Mouse (Mus musculus) embryonic facial prominence, embryonic 10.5 days (tissue): ENCODE data around the gene Arg1. TPM values are rescaled to one million over a fixed set of nuclear protein-coding genes. Genes with fewer than 3 reads are reported as not detected.

ENCODE experiments used
- DNase-seq: peaks from one replicate; pipeline ENCODE4 v3.0.0-alpha.2; 2017; ENCODE audit warnings: low spot score
- H3K27ac ChIP-seq: fragments of 300-500 bp; sonication (generic); replicated peaks from 2 replicates; pipeline ENCODE4 v1.5.1; 2016; ENCODE audit warnings: mild to moderate bottlenecking
- H3K27me3 ChIP-seq: fragments of 300-500 bp; sonication (generic); replicated peaks from 2 replicates; pipeline ENCODE4 v1.6.1; 2016; ENCODE audit warnings: low read depth, mild to moderate bottlenecking; ENCODE audit not compliant: poor library complexity, severe bottlenecking
- H3K36me3 ChIP-seq: fragments of 300-500 bp; sonication (generic); replicated peaks from 2 replicates; pipeline ENCODE4 v1.6.1; 2016; ENCODE audit warnings: mild to moderate bottlenecking, moderate library complexity
- H3K4me1 ChIP-seq: fragments of 300-500 bp; sonication (generic); 2 replicates; pipeline ENCODE4 v1.6.1; 2016
- H3K4me3 ChIP-seq: fragments of 300-500 bp; sonication (generic); 2 replicates; pipeline ENCODE4 v1.5.1; 2016; ENCODE audit warnings: mild to moderate bottlenecking, moderate library complexity
- H3K9me3 ChIP-seq: fragments of 300-500 bp; sonication (generic); 2 replicates; pipeline ENCODE4 v1.6.1; 2016; ENCODE audit warnings: mild to moderate bottlenecking
- WGBS: fragments of 180-500 bp; shearing (Covaris S2); methylation state at CpG from one replicate; pipeline ENCODE4 v1.1.7; 2016; 5-methylcytosine and 5-hydroxymethylcytosine counted together
- polyA plus RNA-seq: library from polyadenylated mRNA; unstranded; fragments of >200 nt; fragmentation: Nextera tagmentation; extraction: Ambion mirVana; gene quantifications from 2 replicates; pipeline ENCODE4 v1.2.1, GENCODE M21; 2016

Gene Arg1
- polyA plus RNA-seq: 6.9 and 7.4 TPM in 2 replicates

- Histone ChIP-seq H3K9me3 (no peaks in the 10 kb centered on the region), H3K4me3 (peak within 1 kb of the TSS; percentile 33; the same call in 1 of the 2 replicates), H3K36me3 (no peaks in the 10 kb centered on the region), H3K4me1 (peaks cover 39% of the 10 kb centered on the region), H3K27me3 (no peaks in the 10 kb centered on the region), H3K27ac (peak within 1 kb of the TSS; percentile 2; the same call in 1 of the 2 replicates)
- DNase-seq: peak; percentile 73
- WGBS: 34% methylated on average over 14 of the region's 14 CpGs
These were observed at the start of gene Arg1 for GRCm38 (mm10) chr10:24926962-24927720. Gene Arg1 (minus strand): TSS chr10:24927484.

GRCm38 (mm10) chr10:24973845-24974514, 46.7 kb upstream of the Arg1 start:
- peaks cover 18% of the 10 kb centered on the region for H3K4me1 ChIP-seq
- no peak overlapping the region for H3K27ac ChIP-seq
- no peak overlapping the region for H3K4me3 ChIP-seq
- WGBS: 89% methylated on average over 11 of the region's 11 CpGs
- no peak for DNase-seq
- H3K9me3 ChIP-seq: 0 out of 2 replicates have a peak, but pooled peaks cover 2% of the 10 kb centered on the region
- H3K36me3 ChIP-seq: no peaks in the 10 kb centered on the region
- no peaks in the 10 kb centered on the region for H3K27me3 ChIP-seq

- H3K4me3 ChIP-seq: no peak overlapping the region
- WGBS: 47% methylated on average over 5 of the region's 5 CpGs
- DNase-seq: no peak
- H3K27me3 ChIP-seq: no peaks in the 10 kb centered on the region
- no peaks in the 10 kb centered on the region for H3K36me3 ChIP-seq
- 0 out of 2 replicates have a peak, but pooled peaks cover 2% of the 10 kb centered on the region for H3K9me3 ChIP-seq
- peak overlapping the region; percentile 62 for H3K27ac ChIP-seq
- H3K4me1 ChIP-seq: peaks cover 18% of the 10 kb centered on the region
These were observed 46.1 kb upstream of the Arg1 start for GRCm38 (mm10) chr10:24973385-24973784.

GRCm38 (mm10) chr10:24972923-24973322, 45.6 kb upstream of the Arg1 start:
- H3K4me1 ChIP-seq: peaks cover 18% of the 10 kb centered on the region
- H3K27me3 ChIP-seq: no peaks in the 10 kb centered on the region
- H3K36me3 ChIP-seq: no peaks in the 10 kb centered on the region
- H3K27ac ChIP-seq: peak overlapping the region; percentile 62
- 50% methylated on average over 4 of the region's 4 CpGs for WGBS
- H3K4me3 ChIP-seq: no peak overlapping the region
- peak; percentile 23 for DNase-seq
- H3K9me3 ChIP-seq: 0 out of 2 replicates have a peak, but pooled peaks cover 2% of the 10 kb centered on the region

- Histone ChIP-seq H3K4me3 (no peak overlapping the region), H3K4me1 (no peaks in the 10 kb centered on the region), H3K9me3 (no peaks in the 10 kb centered on the region), H3K27me3 (no peaks in the 10 kb centered on the region), H3K36me3 (no peaks in the 10 kb centered on the region), H3K27ac (no peak overlapping the region)
- no peak for DNase-seq
- WGBS: 75% methylated on average over 12 of the region's 12 CpGs
These were observed 38.7 kb upstream of the Arg1 start for GRCm38 (mm10) chr10:24965821-24966550.

- Histone ChIP-seq H3K9me3 (no peaks in the 10 kb centered on the region), H3K4me3 (no peak overlapping the region), H3K36me3 (no peaks in the 10 kb centered on the region), H3K4me1 (peaks cover 12% of the 10 kb centered on the region), H3K27me3 (0 out of 2 replicates have a peak, but pooled peaks cover 4% of the 10 kb centered on the region), H3K27ac (no peak overlapping the region)
- 49% methylated on average over 2 of the region's 2 CpGs for WGBS
- no peak for DNase-seq
These were observed 34.6 kb upstream of the Arg1 start for GRCm38 (mm10) chr10:24961889-24962288.

- no peak overlapping the region for H3K27ac ChIP-seq
- 39% methylated on average over 2 of the region's 2 CpGs for WGBS
- H3K9me3 ChIP-seq: no peaks in the 10 kb centered on the region
- peaks cover 12% of the 10 kb centered on the region for H3K4me1 ChIP-seq
- no peak overlapping the region for H3K4me3 ChIP-seq
- no peak for DNase-seq
- H3K36me3 ChIP-seq: no peaks in the 10 kb centered on the region
- H3K27me3 ChIP-seq: 0 out of 2 replicates have a peak, but pooled peaks cover 4% of the 10 kb centered on the region
These were observed 33.8 kb upstream of the Arg1 start for GRCm38 (mm10) chr10:24961112-24961511.

GRCm38 (mm10) chr10:24959043-24959916, 32.0 kb upstream of the Arg1 start:
- no peak for DNase-seq
- 48% methylated on average over 15 of the region's 15 CpGs for WGBS
- Histone ChIP-seq H3K27me3 (0 out of 2 replicates have a peak, but pooled peaks cover 4% of the 10 kb centered on the region), H3K36me3 (no peaks in the 10 kb centered on the region), H3K27ac (no peak overlapping the region), H3K4me1 (peaks cover 12% of the 10 kb centered on the region), H3K4me3 (no peak overlapping the region), H3K9me3 (no peaks in the 10 kb centered on the region)

- Histone ChIP-seq H3K4me3 (no peak overlapping the region), H3K36me3 (no peaks in the 10 kb centered on the region), H3K27ac (no peak overlapping the region), H3K27me3 (0 out of 2 replicates have a peak, but pooled peaks cover 4% of the 10 kb centered on the region), H3K4me1 (peaks cover 12% of the 10 kb centered on the region), H3K9me3 (no peaks in the 10 kb centered on the region)
- no peak for DNase-seq
- 71% methylated on average over 15 of the region's 15 CpGs for WGBS
These were observed 31.2 kb upstream of the Arg1 start for GRCm38 (mm10) chr10:24958280-24959042.

GRCm38 (mm10) chr10:24953876-24954275, 26.6 kb upstream of the Arg1 start:
- DNase-seq: no peak
- WGBS: 87% methylated on average over 6 of the region's 6 CpGs
- H3K27ac ChIP-seq: no peak overlapping the region
- no peaks in the 10 kb centered on the region for H3K27me3 ChIP-seq
- H3K9me3 ChIP-seq: no peaks in the 10 kb centered on the region
- H3K4me3 ChIP-seq: no peak overlapping the region
- H3K36me3 ChIP-seq: no peaks in the 10 kb centered on the region
- H3K4me1 ChIP-seq: peaks cover 6% of the 10 kb centered on the region

- Histone ChIP-seq H3K9me3 (no peaks in the 10 kb centered on the region), H3K4me3 (no peak overlapping the region), H3K27me3 (no peaks in the 10 kb centered on the region), H3K4me1 (no peaks in the 10 kb centered on the region), H3K36me3 (no peaks in the 10 kb centered on the region), H3K27ac (no peak overlapping the region)
- WGBS: 92% methylated on average over 7 of the region's 7 CpGs
- DNase-seq: no peak
These were observed 25.3 kb upstream of the Arg1 start for GRCm38 (mm10) chr10:24952549-24952948.
